Mouse (Mus musculus) MEL (cell line): Measurements from ENCODE around the gene Snorc. TPM values are rescaled to one million over a fixed set of nuclear protein-coding genes. Genes with fewer than 3 reads are reported as not detected.
"Not testable (repeated sequence)": the region's sequence is repeated elsewhere in the genome, so short reads cannot be mapped to it uniquely, and the experiment has no call there.

ENCODE experiments used
- DNase-seq: peaks from one replicate; pipeline ENCODE4 v3.0.0; 2011; ENCODE audit warnings: low read depth, low spot score
- H3K27ac ChIP-seq: 2 replicates; pipeline ENCODE4 v1.5.1; 2012; ENCODE audit warnings: low read depth, mild to moderate bottlenecking, control low read depth, low read length, moderate library complexity; ENCODE audit not compliant: control insufficient read depth
- H3K27me3 ChIP-seq, 2 experiments: fragments of 150-350 bp in 1 of 2; sonication (generic) in 1 of 2; 2 replicates each; pipeline ENCODE4 v1.6.1; 2012; ENCODE audit warnings: low read length in 2 of 2, mild to moderate bottlenecking in 2 of 2, improper control_type of control experiment in 1 of 2, moderate library complexity in 1 of 2; ENCODE audit not compliant: insufficient read depth in 2 of 2, control insufficient read depth in 1 of 2
- H3K36me3 ChIP-seq, 2 experiments: 2 replicates each; pipeline ENCODE4 v1.6.1; 2012 to 2014; ENCODE audit warnings: low read length in 2 of 2, improper control_type of control experiment in 1 of 2, inconsistent platforms in 1 of 2, mild to moderate bottlenecking in 1 of 2; ENCODE audit not compliant: insufficient read depth in 2 of 2, control insufficient read depth in 1 of 2
- H3K4me1 ChIP-seq, 2 experiments: fragments of 150-350 bp in 1 of 2; sonication (generic) in 1 of 2; 2 replicates each; pipeline ENCODE4 v1.6.1; 2012; ENCODE audit warnings: low read length in 2 of 2, improper control_type of control experiment in 1 of 2, mild to moderate bottlenecking in 1 of 2; ENCODE audit not compliant: insufficient read depth in 2 of 2, control insufficient read depth in 1 of 2
- H3K4me3 ChIP-seq, 2 experiments: fragments of 150-350 bp in 1 of 2; sonication (generic) in 1 of 2; 2 replicates each; pipeline ENCODE4 v1.5.1; 2012; ENCODE audit warnings: low read depth in 2 of 2, low read length in 2 of 2, mild to moderate bottlenecking in 2 of 2, moderate library complexity in 2 of 2, control low read depth in 1 of 2, improper control_type of control experiment in 1 of 2; ENCODE audit not compliant: control insufficient read depth in 1 of 2, insufficient read depth in 1 of 2
- H3K79me2 ChIP-seq: 2 replicates; pipeline ENCODE4 v1.6.1; 2012; ENCODE audit warnings: mild to moderate bottlenecking, low read length, moderate library complexity; ENCODE audit not compliant: control insufficient read depth, poor library complexity, insufficient read depth
- H3K9ac ChIP-seq: 2 replicates; pipeline ENCODE4 v1.6.1; 2012; ENCODE audit warnings: low read depth, mild to moderate bottlenecking, control low read depth, low read length, moderate library complexity; ENCODE audit not compliant: control insufficient read depth, poor library complexity, severe bottlenecking
- H3K9me3 ChIP-seq: fragments of 150-350 bp; sonication (generic); replicated peaks from 2 replicates; pipeline ENCODE4 v1.6.1; 2012; ENCODE audit warnings: mild to moderate bottlenecking, low read length, improper control_type of control experiment, moderate library complexity; ENCODE audit not compliant: insufficient read depth
- BHLHE40 ChIP-seq: IDR thresholded peaks from 2 replicates; pipeline ENCODE4 v1.6.1; 2012; ENCODE audit warnings: low read depth, mild to moderate bottlenecking, inconsistent platforms, low read length, improper control_type of control experiment, borderline replicate concordance
- CHD1 ChIP-seq: IDR thresholded peaks from 2 replicates; pipeline ENCODE4 v1.6.1; 2012; ENCODE audit warnings: low read depth, mild to moderate bottlenecking, inconsistent platforms, low read length, improper control_type of control experiment
- CHD2 ChIP-seq: IDR thresholded peaks from 2 replicates; pipeline ENCODE4 v1.6.1; 2011; ENCODE audit warnings: low read length, improper control_type of control experiment
- CTCF ChIP-seq, 3 experiments: IDR thresholded peaks in 2 of 3; conservative IDR thresholded peaks in 1 of 3; 2 replicates each; pipeline ENCODE4 v1.5.1; 2011 to 2012; ENCODE audit warnings: low read length in 3 of 3, low read depth in 2 of 3, mild to moderate bottlenecking in 2 of 3, improper control_type of control experiment in 1 of 3, inconsistent platforms in 1 of 3, mixed read lengths in 1 of 3, moderate library complexity in 1 of 3; ENCODE audit not compliant: control insufficient read depth in 1 of 3, insufficient read depth in 1 of 3, poor library complexity in 1 of 3, severe bottlenecking in 1 of 3
- E2F4 ChIP-seq: IDR thresholded peaks from 2 replicates; pipeline ENCODE4 v1.6.1; 2011; ENCODE audit warnings: low read depth, low read length, improper control_type of control experiment, borderline replicate concordance
- EP300 ChIP-seq, 2 experiments: IDR thresholded peaks; 2 replicates each; pipeline ENCODE4 v1.6.1; 2011; ENCODE audit warnings: improper control_type of control experiment in 2 of 2, low read length in 2 of 2, low read depth in 1 of 2, mild to moderate bottlenecking in 1 of 2
- GATA1 ChIP-seq: IDR thresholded peaks from 2 replicates; pipeline ENCODE4 v1.6.1; 2011; ENCODE audit warnings: low read depth, low read length, improper control_type of control experiment
- MAFK ChIP-seq: IDR thresholded peaks from 2 replicates; pipeline ENCODE4 v1.6.1; 2011; ENCODE audit warnings: low read depth, mild to moderate bottlenecking, low read length, improper control_type of control experiment, borderline replicate concordance
- MAX ChIP-seq: IDR thresholded peaks from 2 replicates; pipeline ENCODE4 v1.6.1; 2011; ENCODE audit warnings: low read length, improper control_type of control experiment
- MXI1 ChIP-seq: IDR thresholded peaks from 2 replicates; pipeline ENCODE4 v1.6.1; 2011; ENCODE audit warnings: mild to moderate bottlenecking, low read depth, low read length, improper control_type of control experiment
- MYB ChIP-seq: IDR thresholded peaks from 2 replicates; pipeline ENCODE4 v1.6.1; 2011; ENCODE audit warnings: mild to moderate bottlenecking, low read depth, low read length, improper control_type of control experiment
- NRF1 ChIP-seq: IDR thresholded peaks from 2 replicates; pipeline ENCODE4 v1.6.1; 2014; ENCODE audit warnings: low read depth, mild to moderate bottlenecking, inconsistent platforms, low read length, improper control_type of control experiment, moderate library complexity; ENCODE audit not compliant: poor library complexity, insufficient read depth, severe bottlenecking
- POLR2A ChIP-seq, 2 experiments: IDR thresholded peaks; 2 replicates each; pipeline ENCODE4 v1.6.1; 2011 to 2012; ENCODE audit warnings: low read length in 2 of 2, mild to moderate bottlenecking in 2 of 2, control low read depth in 1 of 2, improper control_type of control experiment in 1 of 2, low read depth in 1 of 2, moderate library complexity in 1 of 2; ENCODE audit not compliant: control insufficient read depth in 1 of 2, insufficient read depth in 1 of 2, poor library complexity in 1 of 2
- POLR2AphosphoS2 ChIP-seq: IDR thresholded peaks from 2 replicates; pipeline ENCODE4 v1.6.1; 2011; ENCODE audit warnings: low read length, improper control_type of control experiment
- POLR2AphosphoS5 ChIP-seq: IDR thresholded peaks from 2 replicates; pipeline ENCODE4 v1.6.1; 2012; ENCODE audit warnings: low read depth, borderline replicate concordance, mild to moderate bottlenecking, inconsistent platforms, low read length, moderate library complexity, mixed read lengths
- RAD21 ChIP-seq: IDR thresholded peaks from 2 replicates; pipeline ENCODE4 v1.6.1; 2011; ENCODE audit warnings: mild to moderate bottlenecking, low read depth, low read length, improper control_type of control experiment
- SIN3A ChIP-seq: IDR thresholded peaks from 2 replicates; pipeline ENCODE4 v1.6.1; 2012; ENCODE audit warnings: low read length, improper control_type of control experiment, inconsistent platforms
- SMC3 ChIP-seq: IDR thresholded peaks from 2 replicates; pipeline ENCODE4 v1.6.1; 2011; ENCODE audit warnings: low read depth, low read length, improper control_type of control experiment
- TCF12 ChIP-seq: IDR thresholded peaks from 2 replicates; pipeline ENCODE4 v1.6.1; 2014; ENCODE audit warnings: low read depth, mild to moderate bottlenecking, inconsistent platforms, low read length, improper control_type of control experiment, moderate library complexity
- USF2 ChIP-seq, 2 experiments: IDR thresholded peaks; 2 replicates each; pipeline ENCODE4 v1.6.1; 2011 to 2012; ENCODE audit warnings: improper control_type of control experiment in 2 of 2, low read length in 2 of 2, borderline replicate concordance in 1 of 2, inconsistent platforms in 1 of 2, low read depth in 1 of 2, mild to moderate bottlenecking in 1 of 2; ENCODE audit not compliant: insufficient read depth in 1 of 2
- polyA plus RNA-seq, 2 experiments: library from polyadenylated mRNA; stranded (reverse) in 1 of 2; unstranded in 1 of 2; fragments of >175 nt in 1 of 2; fragments of >200 nt in 1 of 2; gene quantifications; 2 replicates each; pipeline versions ENCODE4 v1.2.1 to v1.2.4; 2012; ENCODE audit warnings: low replicate concordance in 2 of 2, low read depth in 1 of 2; ENCODE audit not compliant: insufficient read length in 2 of 2, insufficient read depth in 1 of 2, missing spikeins in 1 of 2
- total RNA-seq: library from RNA; depleted of rRNA; stranded (reverse); fragments of 300-350 nt; gene quantifications from 2 replicates; pipeline ENCODE4 v1.2.3, GENCODE M21; 2012; rRNA removed

Gene Snorc
- total RNA-seq (not detected in 2 replicates), polyA plus RNA-seq (not detected)

GRCm38 (mm10) chr1:87469971-87470370 lies at the start of gene Snorc:
Gene Snorc (plus strand): TSS chr1:87470271.
- not testable (repeated sequence) for H3K9ac ChIP-seq, DNase-seq, H3K27me3 ChIP-seq, H3K79me2 ChIP-seq, H3K27ac ChIP-seq, H3K9me3 ChIP-seq, H3K4me1 ChIP-seq, H3K36me3 ChIP-seq, H3K4me3 ChIP-seq

GRCm38 (mm10) chr1:87435125-87435524 lies 34.9 kb upstream of the Snorc start:
- no peak overlapping the region for H3K9ac ChIP-seq
- no peaks in the 10 kb centered on the region for H3K27me3 ChIP-seq
- no peak for TF ChIP-seq POLR2AphosphoS2
- no peak for TF ChIP-seq MAX
- no peak for TF ChIP-seq BHLHE40
- TF ChIP-seq NRF1, result no peak
- no peak for TF ChIP-seq MXI1
- TF ChIP-seq CHD1, result no peak
- no peak for TF ChIP-seq E2F4
- TF ChIP-seq RAD21, result no peak
- TF ChIP-seq USF2 (IDR thresholded peaks at IDR 0.05; ENCODE audit: borderline replicate concordance in 1 of 2, insufficient read depth in 1 of 2, low read depth in 1 of 2, low read length in 2 of 2), result no peak
- no peak for TF ChIP-seq GATA1
- no peak for TF ChIP-seq MAFK
- TF ChIP-seq TCF12, result no peak
- no peak for TF ChIP-seq EP300 (IDR thresholded peaks at IDR 0.05; ENCODE audit: low read depth in 1 of 2, low read length in 2 of 2)
- TF ChIP-seq SMC3, result no peak
- TF ChIP-seq CHD2, result no peak
- TF ChIP-seq MYB, result no peak
- TF ChIP-seq POLR2A (IDR thresholded peaks at IDR 0.05; ENCODE audit: control insufficient read depth in 1 of 2, insufficient read depth in 1 of 2, low read depth in 1 of 2, low read length in 2 of 2, poor library complexity in 1 of 2), result no peak
- TF ChIP-seq POLR2AphosphoS5, result no peak
- no peak for TF ChIP-seq CTCF (IDR thresholded peaks at IDR 0.05 in 2 of 3, conservative IDR thresholded peaks at IDR 0.05 in 1 of 3; ENCODE audit: control insufficient read depth in 1 of 3, insufficient read depth in 1 of 3, low read depth in 2 of 3, low read length in 3 of 3, poor library complexity in 1 of 3, severe bottlenecking in 1 of 3)
- no peak for TF ChIP-seq SIN3A
- peaks cover 0 to 49% of the 10 kb centered on the region in 2 experiments; a peak in 2 of 4 replicates for H3K36me3 ChIP-seq
- H3K4me3 ChIP-seq, result no peak overlapping the region
- H3K4me1 ChIP-seq, result no peaks in the 10 kb centered on the region
- no peaks in the 10 kb centered on the region for H3K9me3 ChIP-seq
- no peak for DNase-seq
- no peak overlapping the region for H3K27ac ChIP-seq
- H3K79me2 ChIP-seq, result no peaks in the 10 kb centered on the region
